Mouse (Mus musculus): ENCODE measurements around the gene Sod1.
"Not testable (repeated sequence)": the region's sequence is repeated elsewhere in the genome, so short reads cannot be mapped to it uniquely, and the experiment has no call there.

Gene Sod1

DNA sequence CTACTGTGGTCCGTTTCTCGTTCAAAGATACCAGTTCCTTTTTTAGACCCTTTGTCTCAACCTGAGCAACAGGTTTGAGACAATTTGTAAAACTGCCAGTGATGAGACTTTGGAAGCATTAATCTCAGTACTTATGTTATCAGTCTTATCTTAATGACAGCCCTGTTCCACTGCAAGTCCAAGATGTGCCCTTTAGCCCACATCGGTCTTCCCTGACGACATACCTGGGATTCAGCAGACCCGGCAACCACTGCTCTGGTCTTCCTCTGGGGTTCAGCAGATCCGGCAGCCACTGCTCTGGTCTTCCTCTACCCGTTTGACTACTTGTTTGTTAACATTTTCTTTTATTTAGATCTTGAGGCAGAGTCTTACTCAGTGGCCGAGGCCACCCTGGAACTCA is 8.8 kb upstream of the Sod1 start:
- no peak for DNase-seq (ENCODE audit: low spot score in 2 of 2)

DNA sequence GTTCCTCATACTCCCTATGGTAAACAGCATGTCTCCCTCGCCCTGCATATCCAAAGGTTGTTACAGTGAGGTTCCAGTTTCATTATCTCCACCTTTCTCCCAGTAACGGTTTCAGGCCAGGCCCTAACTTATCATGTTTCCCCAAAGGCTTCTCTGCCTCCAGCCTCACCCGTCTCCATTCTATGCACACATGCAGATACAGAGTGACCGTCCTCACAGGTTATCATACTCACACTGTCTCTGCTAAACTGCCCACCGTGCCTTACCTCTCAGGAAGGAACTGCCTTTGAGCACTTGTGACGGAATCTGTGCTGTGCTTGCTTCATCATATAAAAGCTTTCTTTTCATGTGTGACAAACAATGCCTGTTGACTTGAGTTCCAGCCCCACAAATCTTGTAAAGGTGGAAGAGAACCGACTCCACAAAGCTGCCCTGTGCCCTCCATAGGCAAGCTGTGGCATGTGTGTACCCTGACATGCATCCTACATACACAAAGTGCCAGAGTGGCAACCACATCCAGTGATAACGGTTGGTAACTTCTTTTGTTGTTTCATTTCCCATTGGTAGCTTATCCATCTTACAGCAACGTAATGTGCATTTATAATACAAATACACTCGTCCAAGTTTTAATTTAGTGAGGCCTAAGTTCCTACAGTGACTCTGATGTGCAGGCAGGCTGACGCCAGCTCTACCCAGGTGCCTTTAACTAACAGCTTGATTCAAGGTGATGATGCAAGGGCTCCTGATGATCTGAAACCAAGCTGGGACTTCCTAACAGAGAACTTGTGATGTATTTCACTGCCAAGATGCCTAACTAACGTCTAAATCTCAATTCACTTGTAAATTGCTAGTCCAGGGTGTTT is 6.8 kb upstream of the Sod1 start:
- DNase-seq (ENCODE audit: low spot score in 2 of 2) = no peak

DNA sequence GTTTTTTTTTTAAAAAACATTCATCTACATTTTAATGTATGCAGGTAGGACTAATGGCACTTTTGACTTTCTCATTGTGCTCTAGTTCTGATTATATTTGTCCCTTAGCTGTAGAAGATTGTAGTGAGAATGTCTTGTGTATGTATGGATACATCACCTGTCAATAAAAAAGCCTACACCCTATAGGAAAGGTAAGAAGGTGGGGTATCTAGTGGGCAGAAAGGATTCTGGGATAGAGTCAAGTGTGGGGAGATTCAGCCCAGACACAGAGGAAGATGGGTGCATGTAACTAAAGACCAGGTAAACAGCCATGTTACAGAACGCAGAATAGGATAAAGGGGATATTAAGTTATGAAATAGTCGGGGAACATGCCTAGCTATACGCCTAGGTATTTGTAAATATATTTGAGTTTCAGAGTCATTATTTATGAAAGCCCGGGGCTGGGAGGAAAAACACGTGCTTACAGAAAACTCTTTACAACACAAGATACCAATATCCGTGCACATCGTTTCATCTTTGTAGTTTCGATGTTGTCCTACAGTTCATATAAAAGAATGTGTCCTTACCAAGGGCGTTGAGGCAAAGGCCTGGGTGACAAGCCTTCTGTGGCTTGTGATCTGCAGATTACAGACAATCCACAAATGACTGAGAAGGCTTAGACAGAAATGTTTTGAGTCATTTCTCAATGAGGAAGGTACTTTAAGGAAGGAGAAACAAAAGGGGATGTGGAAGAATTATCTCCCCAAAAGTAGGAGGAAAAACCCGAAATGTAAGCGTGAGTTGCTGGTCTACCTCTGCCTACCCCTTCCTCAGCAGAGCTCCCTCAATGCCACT is 5.6 kb upstream of the Sod1 start:
- no peak for DNase-seq (ENCODE audit: low spot score in 2 of 2)

DNA sequence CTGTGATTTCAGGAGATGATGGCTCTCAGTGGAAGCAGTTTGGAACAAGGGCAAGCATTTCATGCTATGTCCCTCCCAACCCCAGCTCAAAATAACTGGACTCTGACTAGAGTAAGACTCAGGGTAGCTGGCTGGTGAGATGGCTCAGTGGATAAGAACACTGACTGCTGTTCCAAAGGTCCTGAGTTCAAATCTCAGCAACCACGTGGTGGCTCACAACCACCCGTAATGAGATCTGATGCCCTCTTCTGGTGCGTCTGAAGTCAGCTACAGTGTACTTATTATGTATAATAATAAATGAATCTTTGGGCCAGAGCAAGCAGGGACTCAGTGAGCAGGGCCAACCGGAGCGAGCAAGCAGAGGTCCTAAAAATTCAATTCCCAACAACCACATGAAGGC is 4.7 kb upstream of the Sod1 start:
- not testable (repeated sequence) for DNase-seq (ENCODE audit: low spot score in 2 of 2)

DNA sequence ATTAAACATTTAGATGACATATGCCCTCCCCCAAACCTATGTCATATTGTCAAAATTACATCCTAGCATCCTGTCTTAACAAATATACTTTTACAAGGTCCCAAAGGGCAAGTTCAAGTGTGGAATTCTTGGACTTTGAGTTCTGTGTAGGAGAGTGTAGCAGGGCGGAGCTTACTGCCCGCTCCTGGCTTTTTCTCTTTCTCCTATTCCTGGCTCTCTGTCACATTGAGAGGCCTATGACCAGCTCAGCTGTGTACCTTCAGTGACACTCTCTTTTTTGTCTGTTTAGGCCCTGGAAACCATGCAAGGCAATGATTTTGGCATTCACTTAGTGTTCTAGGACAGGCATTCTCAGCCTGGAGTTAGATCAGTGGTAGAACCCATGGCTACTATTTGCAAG is 4.1 kb upstream of the Sod1 start:
- no peak for DNase-seq (ENCODE audit: low spot score in 2 of 2)

DNA sequence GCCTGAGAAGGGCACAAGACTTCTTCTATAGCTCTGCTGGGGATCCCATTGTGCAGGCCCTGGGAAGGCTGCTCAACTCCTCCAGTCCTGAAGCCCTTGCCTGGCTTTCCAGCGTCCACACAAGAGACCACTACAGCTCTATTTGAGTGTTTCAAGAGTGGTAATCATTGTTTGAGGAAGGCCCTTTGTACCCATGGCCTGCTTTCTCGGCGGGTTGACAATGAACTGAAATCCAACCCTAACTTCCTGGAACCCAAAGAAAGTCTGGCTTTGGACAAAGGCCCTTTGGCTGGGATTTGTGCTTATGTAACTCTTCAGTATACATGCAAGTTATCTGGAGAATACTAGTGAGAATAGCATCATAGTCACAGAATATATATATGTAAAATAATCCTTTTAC is 3.2 kb upstream of the Sod1 start:
- no peak for DNase-seq (ENCODE audit: low spot score in 2 of 2)

DNA sequence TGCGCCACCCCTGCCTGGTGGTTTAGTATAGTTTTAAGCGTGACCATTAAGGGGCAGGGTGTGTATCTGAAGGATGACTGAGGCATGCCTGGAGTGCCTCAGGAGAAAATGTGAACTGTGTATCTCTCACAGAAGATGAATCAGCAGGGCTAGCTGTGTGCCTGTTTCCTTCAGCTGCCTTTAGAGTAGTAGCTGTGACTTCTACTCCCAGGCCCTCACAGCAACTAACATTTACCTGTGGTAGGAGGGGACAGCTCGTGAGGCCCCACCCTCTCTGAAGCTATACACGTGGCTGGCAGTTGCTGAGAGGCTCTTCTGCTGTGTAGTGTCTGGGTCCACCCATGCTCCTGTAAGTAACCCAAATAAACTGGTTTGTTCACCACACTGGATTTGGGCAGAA is 2.6 kb upstream of the Sod1 start:
- no peak for DNase-seq (ENCODE audit: low spot score in 2 of 2)

DNA sequence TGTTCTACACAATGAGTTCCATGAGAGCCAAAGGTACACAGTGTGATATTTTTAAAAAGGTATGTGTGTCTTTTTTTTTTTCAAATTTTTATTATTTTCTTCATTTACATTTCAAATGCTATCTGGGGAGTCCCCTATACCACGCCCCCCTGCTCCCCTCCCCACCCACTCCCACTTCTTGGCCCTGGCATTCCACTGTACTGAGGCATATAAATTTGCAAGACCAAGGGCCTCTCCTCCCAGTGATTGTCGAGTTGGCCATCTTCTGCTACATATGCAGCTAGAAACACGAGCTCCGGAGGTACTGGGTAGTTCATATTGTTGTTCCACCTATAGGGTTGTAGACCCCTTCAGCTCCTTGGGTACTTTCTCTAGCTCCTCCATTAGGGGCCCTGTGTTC is 1.1 kb upstream of the Sod1 start:
- DNase-seq (ENCODE audit: low spot score in 2 of 2) = not testable (repeated sequence)

DNA sequence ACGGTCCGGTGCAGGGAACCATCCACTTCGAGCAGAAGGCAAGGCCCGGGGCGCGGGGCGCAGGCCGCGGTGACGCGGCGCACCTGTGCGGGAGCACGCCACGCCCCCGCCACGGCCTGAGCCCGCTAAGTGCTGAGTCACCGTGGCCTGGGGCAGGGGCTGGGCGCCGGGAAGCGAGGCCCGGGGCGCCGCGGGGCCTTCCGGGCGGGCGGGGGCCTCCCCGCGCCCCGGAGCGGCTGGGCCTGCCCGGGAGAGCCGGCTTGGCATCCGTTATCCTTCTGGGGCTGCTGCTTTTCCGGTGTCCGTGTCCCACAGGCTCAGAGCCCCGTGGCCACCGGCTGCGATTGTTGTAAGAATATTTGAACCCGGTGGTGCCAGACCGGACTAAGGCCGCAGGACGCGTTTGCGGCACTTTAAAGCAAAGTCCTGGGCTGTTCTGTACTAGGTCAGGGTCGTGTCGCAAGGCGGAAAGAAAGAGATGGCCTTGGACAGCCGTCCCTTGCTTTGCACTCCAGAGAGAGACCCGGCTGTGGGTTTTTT is 408 bp downstream of the Sod1 start:
- no peak for DNase-seq (ENCODE audit: low spot score in 2 of 2)

DNA sequence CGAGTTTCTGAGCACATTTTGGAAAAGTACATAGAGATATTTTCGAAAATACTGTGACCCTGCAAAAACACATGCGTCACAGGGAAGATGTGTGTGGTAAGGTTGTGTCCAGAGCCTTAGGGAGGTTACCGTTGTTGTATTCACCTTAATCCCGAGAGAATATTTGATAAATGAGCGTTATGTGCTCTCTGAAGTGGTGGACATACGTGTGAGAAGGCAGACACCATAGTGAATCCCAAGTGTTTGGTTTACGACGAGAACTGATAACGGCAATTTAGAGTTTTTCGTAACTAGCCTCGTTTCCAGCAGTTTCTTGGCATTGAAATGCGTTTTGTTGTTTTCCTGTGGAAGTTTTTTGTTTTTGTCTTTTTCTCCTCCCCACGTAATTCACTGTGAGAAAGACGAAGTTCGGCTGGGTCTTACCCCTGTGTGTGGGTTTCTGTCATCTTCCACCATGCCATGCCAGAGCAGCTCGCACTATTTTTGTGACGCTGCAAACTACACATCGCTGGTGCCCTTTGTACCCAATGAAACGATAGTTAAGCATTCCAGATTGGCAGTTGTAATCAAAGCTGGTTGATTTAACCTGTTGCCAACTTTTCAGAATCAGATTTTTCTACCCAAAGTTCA is 1.0 kb downstream of the Sod1 start:
- no peak for DNase-seq (ENCODE audit: low spot score in 2 of 2)

DNA sequence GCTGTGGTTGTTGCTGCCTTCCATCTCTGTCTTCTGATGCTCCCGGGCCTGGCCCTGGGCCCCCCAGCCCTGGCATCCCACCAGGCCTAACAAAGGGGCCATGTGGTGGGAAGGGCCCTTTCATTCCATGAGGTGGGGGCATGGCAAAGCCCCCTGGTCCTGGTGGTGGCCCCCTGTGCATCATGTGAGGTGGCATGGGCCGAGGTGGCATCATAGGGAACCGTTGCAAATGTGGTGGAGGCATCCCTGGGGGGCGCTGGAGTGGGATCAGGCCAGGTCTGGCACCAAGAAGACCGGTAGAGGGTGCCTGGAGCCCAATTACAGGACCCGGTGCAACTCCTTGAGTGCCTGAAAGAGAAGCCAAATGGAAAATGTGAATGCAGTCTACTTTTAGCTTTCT is 9.3 kb downstream of the Sod1 start:
- no peak for DNase-seq (ENCODE audit: low spot score in 2 of 2)

DNA sequence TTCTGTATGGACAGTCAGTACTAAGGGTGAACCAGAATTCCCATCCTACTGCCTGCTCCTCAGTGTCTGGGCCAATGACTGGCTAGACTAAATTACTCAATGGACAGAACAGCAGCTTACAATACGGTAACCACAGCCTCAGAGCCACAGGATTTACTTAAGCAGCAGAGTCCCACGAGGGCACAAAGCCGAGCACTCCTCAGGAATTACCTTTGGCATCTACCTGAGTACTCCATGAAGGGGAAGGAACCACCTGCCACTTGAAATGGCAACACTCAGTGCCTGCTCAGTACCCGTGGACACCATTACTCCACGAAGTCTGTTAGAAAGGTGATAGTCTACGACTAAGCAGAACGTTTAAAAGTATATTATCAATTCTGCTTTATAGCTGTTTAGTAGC is 10.7 kb downstream of the Sod1 start:
- no peak for DNase-seq (ENCODE audit: low spot score in 2 of 2)

DNA sequence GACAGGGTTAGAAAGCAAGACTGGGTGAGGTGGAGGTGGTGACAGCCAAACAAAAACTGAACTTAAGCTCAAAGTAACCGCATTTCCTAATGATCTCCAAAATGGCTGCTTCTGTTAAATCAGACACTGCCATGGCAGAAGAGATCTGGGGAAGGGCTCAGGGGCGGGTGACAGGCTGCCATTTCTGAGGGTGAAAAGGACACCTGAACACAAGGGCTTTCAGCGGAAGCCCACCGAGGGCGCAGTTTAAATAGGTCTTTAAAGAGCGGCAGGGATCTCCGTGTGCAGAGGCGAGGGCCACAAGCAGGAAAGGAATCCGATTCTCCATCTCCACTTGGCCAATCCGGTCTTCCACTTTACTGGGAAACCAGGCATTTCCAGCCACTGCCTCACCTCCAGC is 13.1 kb downstream of the Sod1 start:
- no peak for DNase-seq (ENCODE audit: low spot score in 2 of 2)

DNA sequence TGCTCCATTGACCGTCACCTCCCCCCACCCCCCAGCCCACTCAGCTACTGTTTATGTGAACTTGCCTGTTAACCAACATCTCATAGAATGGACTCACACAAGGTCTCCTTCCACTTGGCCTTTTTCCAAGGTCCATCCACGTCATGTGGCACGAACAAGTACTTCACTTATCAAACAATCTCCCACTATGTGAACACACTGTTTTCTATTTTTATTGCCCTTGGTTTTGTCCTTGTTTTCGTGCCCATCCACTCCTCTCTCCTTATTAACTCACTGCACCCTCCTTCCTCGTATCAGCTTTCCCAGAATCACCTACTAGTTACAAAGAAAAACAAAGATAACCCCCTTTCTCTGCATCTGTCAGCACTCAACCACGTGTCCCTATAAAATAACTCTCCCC is 14.1 kb downstream of the Sod1 start:
- no peak for DNase-seq (ENCODE audit: low spot score in 2 of 2)

DNA sequence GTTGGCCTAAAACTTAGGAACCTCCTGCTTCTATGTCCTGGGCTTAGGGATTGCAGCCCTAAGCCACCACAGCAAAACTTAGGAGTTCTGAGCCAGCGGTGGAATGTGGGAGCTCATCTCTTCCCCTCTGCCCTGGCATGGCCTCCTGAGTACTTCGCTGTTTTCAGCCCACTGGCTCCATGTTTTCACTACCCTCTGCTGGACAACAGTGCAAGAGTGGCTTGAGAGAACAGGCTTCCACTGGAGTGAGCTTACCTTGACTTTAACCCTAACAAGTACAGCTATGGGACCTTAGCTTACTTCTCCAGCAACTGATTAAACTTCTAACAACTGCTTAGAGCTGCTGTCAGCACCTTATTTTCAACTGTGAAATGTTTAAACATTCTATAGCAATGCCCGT is 14.6 kb downstream of the Sod1 start:
- DNase-seq (ENCODE audit: low spot score in 2 of 2) = no peak

DNA sequence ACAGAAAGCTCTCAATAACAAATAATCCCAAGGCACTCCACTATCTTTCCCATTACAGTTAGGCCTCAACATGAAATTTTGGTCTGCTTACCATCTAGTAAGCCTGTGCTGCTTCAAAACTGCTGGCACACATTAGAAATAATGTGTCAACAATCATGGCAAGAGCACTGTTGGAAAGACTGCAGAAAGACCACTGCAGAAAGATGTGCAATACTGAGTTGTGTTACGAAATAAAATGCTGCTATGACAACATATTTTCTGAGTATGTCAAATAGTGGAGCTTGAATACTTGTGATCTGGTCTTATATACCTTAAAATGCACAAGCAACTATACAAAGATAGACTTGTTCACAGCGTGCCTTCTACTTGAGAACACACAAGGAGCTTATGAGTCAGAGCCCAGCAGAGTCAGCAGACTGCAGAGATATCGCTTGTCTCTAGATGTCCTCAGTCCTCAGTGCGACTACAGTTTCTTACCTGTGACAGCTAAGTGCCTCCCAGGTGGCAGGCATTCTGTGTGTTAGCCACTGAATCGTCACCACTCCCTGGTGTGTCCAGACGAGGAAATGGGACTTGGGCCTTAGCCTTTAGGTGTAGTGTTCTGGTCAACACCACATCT is 18.7 kb downstream of the Sod1 start:
- DNase-seq (ENCODE audit: low spot score in 2 of 2) = no peak

DNA sequence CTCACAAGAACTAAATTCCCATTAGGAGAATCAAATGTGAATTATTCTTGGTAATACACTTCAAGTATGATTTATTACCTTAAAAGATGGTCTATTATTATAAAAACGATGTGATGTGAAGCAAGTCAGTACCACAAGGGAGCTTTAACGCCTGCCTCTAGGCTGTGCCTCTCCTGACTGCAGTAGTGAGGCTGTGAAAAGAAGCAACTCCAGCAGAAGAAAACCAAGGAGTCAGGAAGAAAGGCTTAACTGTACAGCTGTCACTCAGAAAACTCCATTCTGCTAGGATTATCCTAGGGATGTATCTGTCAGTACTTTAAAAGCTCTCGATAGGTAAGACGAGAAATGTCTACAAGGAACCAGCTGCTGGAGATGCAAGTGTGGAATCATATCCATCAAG is 21.3 kb downstream of the Sod1 start:
- no peak for DNase-seq (ENCODE audit: low spot score in 2 of 2)

DNA sequence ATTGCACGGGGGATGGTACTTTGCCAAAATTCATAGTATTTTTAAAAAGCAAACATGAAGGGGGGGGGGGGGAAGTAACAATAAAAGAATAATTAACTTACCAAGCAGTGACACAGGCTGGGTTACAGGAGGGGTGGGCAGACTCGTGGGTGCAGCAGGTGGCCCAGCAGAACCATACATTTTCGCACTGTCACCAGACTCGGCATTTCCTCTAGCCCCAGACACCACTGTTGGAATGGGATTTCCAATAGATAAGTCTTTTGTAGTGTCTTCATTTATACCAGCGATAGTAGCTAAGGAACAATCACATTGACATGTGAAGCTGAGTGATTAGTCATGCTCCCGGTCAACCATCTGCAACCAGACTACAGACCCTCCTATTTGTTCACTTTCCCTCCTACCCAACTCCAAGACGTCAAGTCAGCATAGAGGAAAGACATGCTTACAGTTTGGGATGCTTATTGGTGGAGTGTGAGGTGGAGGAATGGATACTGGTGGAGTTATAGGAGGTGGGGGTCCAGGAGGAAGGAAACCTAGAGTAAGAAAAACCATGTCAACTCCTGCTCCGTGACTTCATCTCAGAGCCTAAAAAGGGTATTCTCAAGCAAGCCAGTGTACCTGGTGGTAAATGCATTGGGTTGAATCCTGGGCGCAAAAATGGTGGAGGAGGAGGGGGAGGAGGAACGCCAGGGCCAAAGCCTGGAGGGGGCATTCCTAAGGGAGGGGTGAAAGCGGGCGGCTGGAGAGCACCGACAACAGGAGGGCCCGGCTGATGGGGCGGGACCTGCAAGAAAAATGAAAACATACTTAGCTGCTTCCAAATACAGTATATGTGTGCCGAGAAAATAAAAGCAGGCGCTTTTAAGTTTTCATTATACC is 22.1 kb downstream of the Sod1 start:
- DNase-seq (ENCODE audit: low spot score in 2 of 2) = no peak

DNA sequence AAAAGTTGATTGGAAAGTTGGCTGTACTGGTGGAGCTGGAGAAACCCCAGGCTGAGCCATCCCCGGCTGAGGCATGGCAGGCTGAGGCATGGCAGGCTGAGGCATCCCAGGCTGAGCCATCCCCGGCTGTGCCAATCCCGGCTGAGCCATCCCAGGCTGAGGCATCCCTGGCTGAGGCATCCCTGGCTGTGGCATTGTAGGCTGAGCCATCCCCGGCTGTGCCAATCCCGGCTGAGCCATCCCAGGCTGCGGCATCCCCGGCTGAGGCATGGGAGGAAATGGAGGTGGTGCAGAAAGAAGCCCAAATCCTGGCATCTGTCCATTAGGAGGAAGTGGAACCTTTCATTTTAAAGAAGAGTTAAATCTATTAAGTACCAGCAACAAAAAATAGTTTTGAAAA is 29.5 kb downstream of the Sod1 start:
- no peak for DNase-seq (ENCODE audit: low spot score in 2 of 2)

DNA sequence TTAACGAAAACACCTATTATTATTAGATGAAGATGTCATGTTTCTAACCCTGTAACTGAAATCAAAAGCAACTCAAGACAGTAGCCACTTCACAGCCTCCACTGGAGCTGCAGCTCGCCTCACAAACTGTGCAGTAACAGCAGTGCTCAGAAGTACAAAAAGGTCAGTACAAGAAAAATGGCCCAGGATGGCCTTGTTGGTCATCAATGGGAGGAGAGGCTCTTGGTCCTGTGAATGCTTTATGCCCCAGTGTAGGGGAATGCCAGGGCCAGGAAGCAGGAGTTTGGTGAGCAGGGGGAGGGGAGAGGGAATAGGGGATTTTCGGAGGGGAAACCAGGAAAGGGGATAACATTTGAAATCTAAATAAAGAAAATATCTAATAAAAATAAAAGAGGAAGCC is 30.7 kb downstream of the Sod1 start:
- not testable (repeated sequence) for DNase-seq (ENCODE audit: low spot score in 2 of 2)

DNA sequence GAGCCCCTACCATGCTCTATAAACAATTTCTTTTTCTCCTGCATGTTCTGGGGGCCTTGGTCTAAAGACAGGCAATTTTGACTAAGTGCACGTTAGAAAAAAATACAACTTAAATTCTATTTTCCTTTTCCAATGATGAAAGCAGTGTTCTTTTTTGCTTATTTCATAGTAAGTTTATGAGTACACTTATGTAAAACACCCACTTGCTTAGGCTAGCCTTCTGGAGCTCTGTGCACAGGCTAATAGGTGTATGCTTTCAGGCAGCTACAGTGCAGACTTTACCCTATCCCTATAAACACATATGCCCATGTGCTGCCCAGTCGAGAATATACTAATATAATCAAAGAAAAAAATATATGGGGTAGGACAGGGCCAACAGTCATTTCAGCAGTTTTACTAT is 32.0 kb downstream of the Sod1 start:
- DNase-seq (ENCODE audit: low spot score in 2 of 2) = no peak

Measured in cerebellum, postnatal 4 days (tissue).